Mouse (Mus musculus): ENCODE measurements at regions not wholly inside any gene's neighbourhood (a gene's known extent, or its start where the extent isn't known, plus 50 kb on each side); places are given as distances from the start of the nearest gene placed in this dataset.

DNA sequence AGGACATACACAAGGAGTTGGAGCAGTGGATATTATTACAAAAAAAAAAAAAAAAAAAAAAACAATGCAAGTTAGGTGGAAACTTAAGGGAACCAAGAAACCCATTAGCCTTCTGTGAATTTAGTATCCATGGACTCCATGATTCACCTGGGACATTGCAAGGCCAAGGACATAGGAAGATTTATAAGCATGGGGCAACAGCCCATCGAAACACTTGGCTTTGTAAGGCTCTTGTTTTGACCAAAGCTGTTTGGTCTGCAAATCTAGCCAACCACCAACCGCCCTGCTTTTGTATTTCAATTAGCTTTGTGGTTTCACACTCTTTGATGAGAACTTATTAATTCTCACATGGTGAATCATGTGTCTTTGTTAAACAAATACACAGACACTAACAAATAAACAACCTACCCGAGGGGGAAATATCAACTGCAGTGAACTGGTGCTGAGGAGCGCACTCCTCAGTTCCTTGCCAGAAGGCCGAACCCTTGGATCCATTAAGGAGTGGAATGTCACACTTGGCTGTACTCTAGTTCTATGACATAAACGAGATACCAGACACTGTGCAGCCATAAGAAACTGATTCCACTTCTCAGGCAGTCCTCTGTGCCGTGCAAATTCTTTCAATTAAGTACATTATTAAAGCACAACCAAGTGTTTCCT, 529.7 kb downstream of the Tmem38b start:
- Histone ChIP-seq H3K9me3 (replicated peaks; ENCODE audit: low read length) (no peaks in the 10 kb centered on the region), H3K4me2 (ENCODE audit: low read length) (no peak overlapping the region), H3K27ac (no peak overlapping the region), H3K36me3 (ENCODE audit: insufficient read depth, low read length) (no peaks in the 10 kb centered on the region), H3K27me3 (ENCODE audit: insufficient read depth, low read length) (no peaks in the 10 kb centered on the region), H3K9ac (ENCODE audit: low read depth, low read length) (no peak overlapping the region), H3K4me1 (replicated peaks; ENCODE audit: insufficient read depth, low read length) (no peaks in the 10 kb centered on the region), H3K4me3 (replicated peaks; ENCODE audit: low read depth, low read length) (no peak overlapping the region)
- 42% methylated on average over 7 of the region's 7 CpGs for WGBS
- DNase-seq (ENCODE audit: low spot score) (no peak), ATAC-seq (replicated peaks; ENCODE audit: low FRiP score, low read depth) (no peak)
- no peak for TF ChIP-seq CTCF (IDR thresholded peaks at IDR 0.05; ENCODE audit: low read depth)

DNA sequence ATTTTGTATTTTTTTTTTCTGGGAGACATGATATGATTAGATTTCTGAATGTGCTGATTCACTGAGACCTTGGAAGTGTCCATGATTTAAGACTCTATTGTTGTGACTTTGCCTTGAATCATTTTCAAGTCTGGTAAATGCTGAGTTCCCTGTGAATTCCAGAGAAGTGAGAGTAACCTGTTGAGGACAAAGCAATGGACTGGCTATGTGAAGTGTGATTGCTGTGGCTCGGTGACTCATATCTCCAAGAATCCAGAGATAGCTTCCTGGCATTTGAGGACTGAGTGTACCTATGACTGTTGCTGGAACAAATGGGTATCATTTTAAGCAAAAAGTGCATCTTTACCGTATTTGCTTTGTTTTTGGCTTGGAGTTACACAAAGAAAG, 530.2 kb downstream of the Tmem38b start:
- H3K4me3 ChIP-seq (replicated peaks; ENCODE audit: low read depth, low read length): no peak overlapping the region
- no peak overlapping the region for H3K9ac ChIP-seq (ENCODE audit: low read depth, low read length)
- WGBS: 78% methylated on average over 2 of the region's 2 CpGs
- H3K9me3 ChIP-seq (replicated peaks; ENCODE audit: low read length): no peaks in the 10 kb centered on the region
- H3K27me3 ChIP-seq (ENCODE audit: insufficient read depth, low read length): no peaks in the 10 kb centered on the region
- no peaks in the 10 kb centered on the region for H3K4me1 ChIP-seq (replicated peaks; ENCODE audit: insufficient read depth, low read length)
- DNase-seq (ENCODE audit: low spot score) (no peak), ATAC-seq (replicated peaks; ENCODE audit: low FRiP score, low read depth) (no peak)
- no peak for TF ChIP-seq CTCF (IDR thresholded peaks at IDR 0.05; ENCODE audit: low read depth)
- H3K4me2 ChIP-seq (ENCODE audit: low read length): no peak overlapping the region
- no peaks in the 10 kb centered on the region for H3K36me3 ChIP-seq (ENCODE audit: insufficient read depth, low read length)
- no peak overlapping the region for H3K27ac ChIP-seq

DNA sequence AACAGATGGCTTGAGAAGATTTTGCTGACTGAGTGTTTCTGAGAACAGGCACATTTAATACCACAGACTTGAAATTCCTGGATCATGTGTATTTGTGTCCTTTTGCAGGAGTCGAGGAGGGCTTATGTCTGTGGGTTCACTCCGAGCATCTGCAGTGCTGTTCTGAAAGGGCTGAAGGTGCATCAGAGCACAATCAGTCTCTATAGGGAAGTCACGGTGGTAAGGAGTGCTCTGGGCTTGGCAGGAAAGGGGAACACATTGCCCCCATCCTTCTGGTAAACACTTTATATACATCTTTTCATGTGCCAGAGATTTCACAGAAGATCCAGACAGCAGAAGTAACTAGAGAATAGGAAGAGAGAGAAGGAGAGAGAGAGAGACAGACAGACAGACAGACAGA, 545.1 kb downstream of the Tmem38b start:
- H3K36me3 ChIP-seq (ENCODE audit: insufficient read depth, low read length): no peaks in the 10 kb centered on the region
- no peak overlapping the region for H3K4me3 ChIP-seq (replicated peaks; ENCODE audit: low read depth, low read length)
- no peak for TF ChIP-seq CTCF (IDR thresholded peaks at IDR 0.05; ENCODE audit: low read depth)
- H3K4me1 ChIP-seq (replicated peaks; ENCODE audit: insufficient read depth, low read length): no peaks in the 10 kb centered on the region
- H3K9me3 ChIP-seq (replicated peaks; ENCODE audit: low read length): no peaks in the 10 kb centered on the region
- no peak for DNase-seq (ENCODE audit: low spot score)
- WGBS: 58% methylated on average over 3 of the region's 3 CpGs
- H3K9ac ChIP-seq (ENCODE audit: low read depth, low read length): no peak overlapping the region
- H3K27ac ChIP-seq: no peak overlapping the region
- H3K4me2 ChIP-seq (ENCODE audit: low read length): no peak overlapping the region
- no peaks in the 10 kb centered on the region for H3K27me3 ChIP-seq (ENCODE audit: insufficient read depth, low read length)
- no peak for ATAC-seq (replicated peaks; ENCODE audit: low FRiP score, low read depth)

- Histone ChIP-seq H3K27ac (no peak overlapping the region), H3K4me1 (replicated peaks; ENCODE audit: insufficient read depth, low read length) (no peaks in the 10 kb centered on the region), H3K9me3 (replicated peaks; ENCODE audit: low read length) (no peaks in the 10 kb centered on the region), H3K36me3 (ENCODE audit: insufficient read depth, low read length) (no peaks in the 10 kb centered on the region), H3K9ac (ENCODE audit: low read depth, low read length) (no peak overlapping the region), H3K27me3 (ENCODE audit: insufficient read depth, low read length) (no peaks in the 10 kb centered on the region), H3K4me2 (ENCODE audit: low read length) (no peak overlapping the region), H3K4me3 (replicated peaks; ENCODE audit: low read depth, low read length) (no peak overlapping the region)
- ATAC-seq (replicated peaks; ENCODE audit: low FRiP score, low read depth): no peak
- no peak for TF ChIP-seq CTCF (IDR thresholded peaks at IDR 0.05; ENCODE audit: low read depth)
- 32% methylated on average over 7 of the region's 7 CpGs for WGBS
- DNase-seq (ENCODE audit: low spot score): no peak
Measured at GRCm38 (mm10) chr4:54371418-54371957, 545.6 kb downstream of the Tmem38b start.

DNA sequence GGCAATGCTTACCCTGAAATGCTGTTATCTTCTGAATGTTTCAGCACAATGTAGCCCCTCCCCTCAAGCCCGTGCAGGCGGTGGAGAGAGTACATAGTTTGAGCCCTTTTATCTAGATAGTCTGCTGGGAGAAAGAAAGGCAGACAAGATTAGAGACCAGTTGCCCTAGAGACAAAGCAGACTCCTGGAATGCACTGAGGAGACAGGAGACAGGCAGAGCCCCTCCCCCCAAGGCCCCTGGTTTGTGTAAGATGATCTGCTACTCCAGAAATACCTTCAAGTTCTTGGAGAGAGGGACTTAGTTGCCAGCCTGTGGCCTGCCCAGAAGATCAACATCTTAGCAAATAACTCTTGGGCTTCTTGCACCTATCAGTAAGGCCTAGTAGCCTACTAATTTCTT, 547.8 kb downstream of the Tmem38b start:
- Histone ChIP-seq H3K36me3 (ENCODE audit: insufficient read depth, low read length) (no peaks in the 10 kb centered on the region), H3K4me3 (replicated peaks; ENCODE audit: low read depth, low read length) (no peak overlapping the region), H3K9me3 (replicated peaks; ENCODE audit: low read length) (no peaks in the 10 kb centered on the region), H3K9ac (ENCODE audit: low read depth, low read length) (no peak overlapping the region), H3K4me2 (ENCODE audit: low read length) (no peak overlapping the region), H3K4me1 (replicated peaks; ENCODE audit: insufficient read depth, low read length) (no peaks in the 10 kb centered on the region), H3K27ac (no peak overlapping the region), H3K27me3 (ENCODE audit: insufficient read depth, low read length) (no peaks in the 10 kb centered on the region)
- WGBS: 16% methylated on average over 2 of the region's 2 CpGs
- DNase-seq (ENCODE audit: low spot score) (peak; percentile 20), ATAC-seq (replicated peaks; ENCODE audit: low FRiP score, low read depth) (0 out of 2 replicates have a peak, but pooled peaks have one; percentile 7)
- TF ChIP-seq CTCF (IDR thresholded peaks at IDR 0.05; ENCODE audit: low read depth): no peak

DNA sequence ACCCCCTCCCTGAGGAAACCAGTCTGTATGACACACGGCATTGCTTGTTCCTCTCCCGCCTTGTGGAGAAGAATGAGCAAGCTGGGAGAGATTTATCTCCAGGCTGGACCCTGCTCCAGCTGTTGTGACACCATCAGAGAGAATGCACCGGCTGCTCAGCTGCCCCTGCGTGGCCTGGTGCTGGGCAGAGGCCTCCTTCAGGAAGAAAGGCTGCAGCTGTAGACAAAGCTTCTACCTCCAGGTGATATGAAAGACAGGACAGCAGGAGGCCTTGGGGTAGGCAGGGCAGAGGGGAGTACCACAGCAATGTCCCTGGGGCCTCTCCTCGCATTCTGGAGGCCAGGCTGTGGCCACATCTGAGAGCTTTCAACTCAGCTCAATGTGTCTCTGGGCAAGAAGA, 548.6 kb downstream of the Tmem38b start:
- DNase-seq (ENCODE audit: low spot score) (no peak), ATAC-seq (replicated peaks; ENCODE audit: low FRiP score, low read depth) (no peak; the same call in 1 of the 2 replicates)
- Histone ChIP-seq H3K9ac (ENCODE audit: low read depth, low read length) (no peak overlapping the region), H3K4me3 (replicated peaks; ENCODE audit: low read depth, low read length) (no peak overlapping the region), H3K4me2 (ENCODE audit: low read length) (no peak overlapping the region), H3K9me3 (replicated peaks; ENCODE audit: low read length) (no peaks in the 10 kb centered on the region), H3K27me3 (ENCODE audit: insufficient read depth, low read length) (no peaks in the 10 kb centered on the region), H3K36me3 (ENCODE audit: insufficient read depth, low read length) (no peaks in the 10 kb centered on the region), H3K4me1 (replicated peaks; ENCODE audit: insufficient read depth, low read length) (no peaks in the 10 kb centered on the region), H3K27ac (no peak overlapping the region)
- 16% methylated on average over 5 of the region's 5 CpGs for WGBS
- no peak for TF ChIP-seq CTCF (IDR thresholded peaks at IDR 0.05; ENCODE audit: low read depth)

DNA sequence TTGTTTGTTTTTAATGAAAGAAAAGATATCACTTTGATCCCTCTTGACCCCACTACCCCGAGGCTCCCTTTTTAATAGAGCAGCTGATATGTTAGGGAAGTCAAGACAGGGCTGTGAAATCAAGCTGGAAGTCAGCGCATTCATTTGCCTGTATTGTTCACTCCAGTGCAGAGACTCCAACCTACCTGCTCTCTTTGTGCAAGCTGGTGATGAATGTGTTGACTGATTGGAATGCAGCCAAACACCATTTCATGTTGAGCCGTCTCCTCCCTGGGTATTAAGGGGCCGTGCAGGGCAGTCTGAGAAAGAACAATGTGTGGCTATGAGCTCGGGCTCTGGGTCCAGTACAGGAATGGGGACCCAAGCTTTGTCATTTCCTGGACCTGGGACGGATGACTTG, 557.4 kb upstream of the Zfp462 start:
- Histone ChIP-seq H3K4me3 (replicated peaks; ENCODE audit: low read depth, low read length) (no peak overlapping the region), H3K9me3 (replicated peaks; ENCODE audit: low read length) (no peaks in the 10 kb centered on the region), H3K9ac (ENCODE audit: low read depth, low read length) (no peak overlapping the region), H3K36me3 (ENCODE audit: insufficient read depth, low read length) (no peaks in the 10 kb centered on the region), H3K4me1 (replicated peaks; ENCODE audit: insufficient read depth, low read length) (no peaks in the 10 kb centered on the region), H3K27me3 (ENCODE audit: insufficient read depth, low read length) (no peaks in the 10 kb centered on the region), H3K27ac (no peak overlapping the region), H3K4me2 (ENCODE audit: low read length) (no peak overlapping the region)
- no peak for DNase-seq (ENCODE audit: low spot score)
- no peak for ATAC-seq (replicated peaks; ENCODE audit: low FRiP score, low read depth)
- TF ChIP-seq CTCF (IDR thresholded peaks at IDR 0.05; ENCODE audit: low read depth): no peak
- WGBS: 45% methylated on average over 6 of the region's 6 CpGs
